Mouse (Mus musculus): Measurements from ENCODE around the gene Best3. TPM values are rescaled to one million over a fixed set of nuclear protein-coding genes. Genes with fewer than 3 reads are reported as not detected.
A peak's percentile ranks its signal among the peaks of the same experiment; 100 is the strongest.

Gene Best3
- total RNA-seq (2022): 1 to 10 TPM in 1 of 4 experiments, under 1 TPM in 3; 0.31 to 1.0 (median 0.69) TPM

- DNase-seq: no peak
These were observed at the start of gene Best3 for GRCm38 (mm10) chr10:116986264-116987082. TSS of gene Best3 (plus strand) at chr10:116986314.

DNA sequence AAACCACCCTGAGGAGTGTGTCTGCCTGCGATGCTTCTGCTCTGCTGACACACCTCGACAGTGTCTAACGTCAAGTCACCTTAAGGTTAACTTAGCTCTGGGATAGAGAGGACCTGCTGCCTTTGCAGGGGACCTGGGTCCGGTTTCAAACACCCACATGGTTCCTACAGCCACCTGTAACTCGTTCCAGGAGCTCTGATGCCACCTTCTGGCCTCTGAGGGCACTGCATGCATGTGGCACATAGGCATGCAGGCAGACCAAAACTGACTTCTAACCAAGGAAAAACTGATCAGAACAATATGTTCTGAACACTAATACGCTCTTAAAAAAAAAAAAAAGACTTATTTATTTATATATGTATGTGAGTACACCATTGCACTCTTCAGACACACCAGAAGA is 43.1 kb upstream of the Best3 start:
- DNase-seq: no peak

- DNase-seq: no peak
These were observed 42.0 kb upstream of the Best3 start for GRCm38 (mm10) chr10:116944144-116944543.

GRCm38 (mm10) chr10:116944940-116945339 is 41.2 kb upstream of the Best3 start:
- DNase-seq: no peak

DNA sequence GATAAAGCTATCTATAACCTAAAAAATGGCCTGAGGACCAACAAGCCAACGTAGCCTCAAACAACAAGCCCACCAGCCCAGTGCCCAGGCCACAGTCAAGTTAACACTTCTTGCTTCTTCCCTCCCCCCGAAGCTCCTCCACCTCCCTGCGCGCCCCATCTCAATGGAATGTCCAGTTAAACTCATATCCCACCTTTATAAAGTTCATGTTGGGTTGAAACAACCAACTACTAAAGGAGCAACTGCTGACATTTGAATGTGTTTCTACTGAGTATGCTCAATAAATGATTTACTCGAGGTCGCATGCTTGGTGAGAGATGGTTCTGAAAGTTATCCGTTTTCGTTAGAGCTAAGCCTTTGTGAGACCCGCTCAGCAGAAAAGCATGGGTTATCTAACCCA is 37.7 kb upstream of the Best3 start:
- DNase-seq: no peak

DNA sequence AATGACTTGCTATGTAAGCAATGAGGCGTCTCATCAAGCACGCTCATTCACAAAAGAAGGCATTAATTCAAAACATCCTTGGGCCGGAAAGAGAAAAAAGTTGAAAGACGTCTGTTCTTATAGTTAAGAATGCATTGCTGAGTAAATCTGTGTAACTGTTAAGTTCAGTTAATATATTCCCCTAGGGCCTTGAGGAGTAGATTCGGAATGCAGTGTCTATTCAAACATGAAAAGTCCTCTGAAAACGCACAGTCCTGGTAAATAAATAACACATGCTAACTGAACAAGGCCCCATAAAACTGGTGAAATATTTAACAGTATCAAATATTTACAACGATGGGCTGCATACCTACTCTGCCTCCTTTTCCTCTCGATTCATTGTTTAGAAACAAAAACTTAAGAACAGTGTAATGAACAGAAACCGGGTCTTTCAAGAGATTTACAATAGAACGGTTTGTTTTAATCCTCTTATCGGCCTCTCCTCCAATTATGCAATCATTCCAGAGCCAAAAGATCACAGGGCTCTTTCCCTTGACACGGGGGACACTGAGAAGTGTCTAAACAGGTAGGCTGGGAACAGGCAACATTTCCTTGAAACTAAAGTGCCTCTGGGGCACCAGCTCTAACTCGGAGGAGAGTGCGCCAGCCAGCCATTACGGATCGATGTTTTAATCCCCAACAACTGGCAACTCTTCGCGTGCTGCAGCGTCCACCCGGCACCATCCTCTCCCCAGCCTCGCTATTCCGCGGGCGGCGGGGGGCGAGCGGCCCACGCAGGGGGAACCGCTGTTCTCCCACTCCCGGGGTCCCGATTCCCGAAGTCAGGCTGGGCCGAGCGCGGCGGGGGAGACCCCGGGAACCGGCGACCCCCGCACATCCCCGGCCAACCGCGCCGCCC is 36.8 kb upstream of the Best3 start:
- DNase-seq: peak; percentile 27

DNA sequence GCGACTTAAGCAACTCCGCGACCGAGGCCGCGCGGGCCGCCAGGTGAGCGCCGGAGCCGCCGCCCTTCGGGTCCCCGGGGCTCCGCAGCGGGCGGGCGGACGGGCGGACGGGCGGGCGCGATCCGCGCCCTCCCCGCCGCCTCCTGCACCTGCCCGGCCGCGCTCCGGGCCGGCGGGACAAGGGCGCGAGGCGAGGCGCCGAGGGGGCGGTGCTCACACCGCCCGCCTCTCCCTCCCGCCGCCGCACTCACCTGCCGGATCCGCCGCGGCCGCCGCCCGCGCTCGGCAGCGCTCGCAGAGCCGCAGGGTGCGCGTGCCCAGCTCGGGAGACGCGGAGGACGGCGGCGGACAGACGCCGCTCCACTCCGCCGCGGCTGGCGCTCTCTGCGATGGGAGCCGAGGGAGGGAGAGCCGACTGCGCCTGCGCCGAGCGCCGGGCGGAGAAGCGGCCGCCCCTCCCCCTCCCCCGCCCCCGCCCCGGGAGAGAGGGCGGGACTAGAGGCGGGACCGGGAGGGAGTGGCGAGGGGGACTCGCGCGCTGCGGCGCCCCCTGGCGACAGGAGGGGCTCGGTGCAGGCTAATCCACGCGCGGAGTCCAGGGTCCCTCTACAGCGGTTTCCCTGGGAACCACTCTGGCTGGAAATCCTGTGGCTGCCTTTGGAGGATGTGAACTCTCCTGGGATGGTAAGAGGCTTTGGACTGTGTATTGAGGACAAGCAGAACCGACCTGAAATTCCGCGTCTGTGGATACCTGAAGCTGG is 35.9 kb upstream of the Best3 start, which contains the start of gene Rab3ip:
Gene Rab3ip (minus strand): TSS at position 761 of the 761 bp plus-strand sequence.
- peak; percentile 75 for DNase-seq

- no peak for DNase-seq
These were observed 35.2 kb upstream of the Best3 start for GRCm38 (mm10) chr10:116950886-116951285.

- no peak for DNase-seq
These were observed 30.9 kb upstream of the Best3 start for GRCm38 (mm10) chr10:116955191-116955590.

DNA sequence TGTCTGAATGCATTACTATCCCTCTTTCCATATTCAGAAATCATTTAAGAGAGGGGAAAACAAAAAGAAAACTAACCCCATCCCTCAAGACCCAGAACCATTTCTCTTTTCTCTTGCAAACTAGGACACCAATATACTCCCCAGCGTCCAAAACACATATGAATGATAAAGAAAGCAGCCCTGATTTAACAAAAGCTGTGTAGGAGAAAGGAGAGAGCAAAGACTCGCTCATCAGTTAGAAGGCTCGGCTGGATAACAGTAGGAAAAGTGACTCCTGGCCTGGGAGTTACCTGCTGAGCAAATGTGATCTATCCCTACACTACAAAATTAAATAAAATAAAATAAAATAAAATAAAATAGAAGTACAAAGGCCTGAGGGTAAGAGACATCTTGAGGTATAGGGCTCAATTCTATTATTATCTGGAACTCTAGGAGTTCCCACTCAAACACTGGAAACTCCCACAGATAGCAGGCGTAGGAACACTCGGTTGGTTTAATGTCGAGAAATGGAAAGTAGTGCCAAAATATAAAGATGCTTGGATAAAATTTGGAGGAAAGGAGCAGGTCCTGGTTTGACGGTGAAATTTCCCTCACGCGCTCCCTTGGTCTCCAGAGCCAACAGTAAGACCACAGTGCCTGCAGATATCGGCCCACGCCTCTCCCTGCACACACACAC is 29.5 kb upstream of the Best3 start:
- DNase-seq: no peak

DNA sequence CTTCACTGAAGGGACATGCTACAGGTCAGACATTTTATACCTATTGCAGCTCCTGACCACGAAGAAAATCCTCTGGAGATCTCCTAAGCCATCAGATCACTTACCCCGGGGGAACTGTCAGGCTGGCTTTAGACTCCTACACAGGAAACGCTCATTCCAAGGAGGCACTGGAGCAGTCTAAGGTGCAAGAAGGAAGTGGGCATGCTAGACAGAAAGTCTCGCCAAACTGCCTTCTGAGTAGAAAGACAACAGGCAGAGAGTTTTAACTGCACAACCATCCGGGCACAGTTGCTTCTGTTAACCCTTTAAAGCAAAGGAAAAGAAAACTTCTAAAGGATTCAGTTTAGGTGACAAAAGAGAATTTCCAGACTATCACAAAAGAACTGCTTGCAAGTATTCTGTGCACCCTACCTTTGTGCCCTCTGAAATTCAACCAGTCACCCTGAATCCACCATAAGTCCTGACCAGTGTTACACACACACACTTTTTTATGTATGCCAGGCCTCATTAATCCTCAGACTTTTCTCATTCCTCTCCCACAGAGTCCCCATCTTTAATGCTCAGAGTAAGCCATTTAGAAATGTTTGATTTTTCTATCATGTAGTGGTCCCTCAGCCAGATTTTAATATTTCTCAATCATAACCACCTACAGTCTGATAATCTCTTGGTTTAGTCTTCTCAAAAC is 28.1 kb upstream of the Best3 start:
- DNase-seq: no peak

DNA sequence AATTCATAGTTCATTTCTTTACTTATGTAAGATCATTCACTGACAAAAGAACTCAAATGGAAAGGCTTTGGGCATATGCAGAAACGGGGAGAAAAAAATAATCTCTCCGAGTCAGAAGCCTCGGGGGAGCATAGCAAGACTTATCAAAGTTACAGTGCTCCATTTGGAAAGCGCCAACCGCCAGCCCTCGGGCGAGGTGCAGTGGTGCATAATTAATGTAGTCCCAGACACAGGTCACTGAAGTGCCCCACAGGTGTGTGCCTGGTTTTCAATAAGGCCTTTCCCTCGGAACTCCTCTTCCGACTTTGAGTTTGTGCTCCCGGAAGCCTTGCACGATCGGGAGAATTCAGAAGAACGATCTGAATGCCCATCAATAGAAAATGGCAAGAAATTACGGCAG is 24.0 kb upstream of the Best3 start:
- DNase-seq: no peak

- no peak for DNase-seq
These were observed 23.3 kb upstream of the Best3 start for GRCm38 (mm10) chr10:116962803-116963202.

DNA sequence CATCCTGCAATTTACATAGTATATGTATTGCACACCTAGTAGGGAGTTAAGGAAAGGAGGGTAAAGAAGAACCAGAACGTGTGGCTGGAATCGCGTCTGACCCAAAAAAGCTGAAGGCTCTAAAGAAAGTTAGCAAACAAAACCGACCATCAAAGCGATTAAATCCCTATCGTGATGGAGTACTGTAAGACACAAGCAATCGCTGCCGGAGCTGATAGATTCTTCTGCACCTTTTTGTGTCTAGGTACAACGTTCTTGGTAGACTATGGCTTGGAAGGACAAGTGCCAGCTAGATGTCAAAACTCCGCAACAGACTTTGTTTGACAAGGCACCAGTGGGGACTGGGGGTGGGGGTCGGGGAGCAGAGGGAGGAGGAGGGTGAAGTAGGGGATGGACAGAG is 22.0 kb upstream of the Best3 start:
- no peak for DNase-seq

DNA sequence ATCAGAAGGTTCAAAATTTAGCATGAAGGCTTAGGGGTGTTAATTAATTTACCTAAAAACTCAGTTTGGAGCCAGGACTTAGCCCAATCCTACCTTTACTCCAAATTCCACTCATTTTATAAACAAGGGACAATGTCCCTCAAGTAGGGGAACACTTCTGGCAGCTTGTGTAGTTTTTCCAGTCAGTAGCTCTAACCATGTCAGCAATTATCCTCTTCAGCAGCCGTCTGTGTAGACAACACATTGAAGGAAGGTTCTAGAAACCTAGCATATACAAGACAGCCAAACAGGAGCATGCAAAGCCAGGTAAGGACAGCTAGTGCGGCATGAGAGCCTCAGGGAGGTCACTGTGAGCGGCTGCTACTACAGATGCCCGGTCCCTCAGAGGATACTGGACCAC is 21.5 kb upstream of the Best3 start:
- no peak for DNase-seq

GRCm38 (mm10) chr10:116965297-116965696 is 20.8 kb upstream of the Best3 start:
- DNase-seq: no peak

DNA sequence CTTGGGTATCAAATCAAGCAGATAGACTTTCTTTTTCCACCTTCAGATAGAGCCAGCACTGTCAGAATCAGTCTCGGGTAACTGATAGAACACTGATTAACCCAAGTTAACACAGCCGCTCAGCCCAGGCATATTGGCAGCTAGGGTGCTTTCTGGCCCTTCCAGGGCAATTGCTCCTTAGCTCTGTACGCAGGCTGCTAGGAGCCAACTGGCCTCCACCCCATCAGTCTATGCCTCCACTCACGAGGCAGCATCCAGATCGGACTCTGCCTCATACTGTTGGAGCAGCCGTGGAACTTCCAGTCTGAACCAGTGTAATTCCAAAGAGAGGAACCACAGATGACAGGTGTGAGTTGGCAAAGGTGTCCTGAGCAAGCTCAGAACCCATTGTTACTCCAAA is 20.0 kb upstream of the Best3 start:
- DNase-seq: no peak

DNA sequence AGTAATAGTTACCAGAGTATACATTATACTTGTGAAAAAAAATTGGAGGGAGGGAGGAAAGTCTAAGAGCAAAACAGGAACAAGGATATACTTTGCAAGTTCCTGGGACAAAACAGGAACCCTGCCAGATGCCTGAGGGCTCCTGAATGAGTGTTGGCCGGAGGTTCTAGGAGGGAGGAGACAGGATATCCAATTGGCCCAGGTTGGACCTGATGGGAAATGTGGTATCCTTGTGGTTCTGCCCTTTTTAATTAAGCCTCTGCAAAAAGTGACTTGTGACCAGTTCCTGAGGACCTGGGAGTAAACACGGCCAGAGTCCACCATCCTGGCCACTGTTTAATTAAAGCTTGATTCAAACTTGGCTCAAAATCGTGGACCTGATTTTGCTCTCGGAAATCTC is 17.4 kb upstream of the Best3 start:
- DNase-seq: no peak

GRCm38 (mm10) chr10:116972509-116972908 is 13.6 kb upstream of the Best3 start, which contains the start of gene Gm10271:
TSS of gene Gm10271 (minus strand) at chr10:116972609.
- DNase-seq: no peak

DNA sequence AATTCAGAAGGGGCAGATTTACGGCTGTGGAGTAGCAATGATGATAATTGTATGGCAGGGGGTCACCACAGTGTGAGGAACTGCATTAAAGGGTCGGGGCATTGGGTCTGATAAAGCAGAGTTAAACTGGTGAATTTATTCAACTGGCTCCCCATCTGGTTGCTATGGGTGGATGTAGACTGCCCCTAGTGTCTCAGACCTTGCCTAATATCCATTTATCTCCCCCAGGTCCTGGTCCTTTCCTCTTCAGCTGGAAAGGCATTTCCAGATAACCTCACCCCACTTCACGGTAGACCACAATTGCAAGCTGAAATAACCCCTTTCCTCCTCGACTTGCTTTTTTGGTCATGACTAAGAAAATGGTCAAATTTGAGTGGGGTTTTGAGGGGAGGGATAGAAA is 8.7 kb upstream of the Best3 start:
- no peak for DNase-seq

DNA sequence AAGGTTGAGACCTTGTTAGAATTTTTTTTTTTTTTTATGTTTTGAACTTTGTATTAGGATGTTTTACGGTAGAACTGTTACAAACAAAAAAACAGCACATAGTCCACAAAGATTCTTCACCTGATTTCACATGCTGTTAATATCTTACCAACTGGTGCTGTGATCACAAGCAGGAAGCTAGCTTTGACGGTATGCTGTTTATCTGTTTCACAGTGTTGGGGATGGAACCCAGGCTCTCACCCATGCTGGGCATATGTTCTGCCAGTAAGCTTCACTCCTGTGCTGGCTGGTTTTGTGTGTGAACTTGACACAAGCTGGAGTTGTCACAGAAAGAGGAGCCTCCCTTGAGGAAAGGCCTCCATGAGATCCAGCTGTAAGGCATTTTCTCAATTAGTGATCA is 8.3 kb upstream of the Best3 start:
- no peak for DNase-seq

Data from adrenal gland, adult 8-10 months (tissue).